Mouse (Mus musculus) thymus, adult 2 months (tissue): Measurements from ENCODE around the gene Sox18.

Experiments
- CTCF ChIP-seq: fragments of 200-500 bp; IDR thresholded peaks from 2 replicates; pipeline ENCODE4 v1.5.1; 2012; ENCODE audit warnings: mild to moderate bottlenecking, control low read depth, low read length, moderate library complexity, borderline replicate concordance; ENCODE audit not compliant: control insufficient read depth, poor library complexity, insufficient read depth; ENCODE audit errors: extremely low read depth
- POLR2A ChIP-seq: fragments of 200-500 bp; IDR thresholded peaks from 2 replicates; pipeline ENCODE4 v1.6.1; 2012; ENCODE audit warnings: mild to moderate bottlenecking, low read length, control low read depth, moderate library complexity; ENCODE audit not compliant: control insufficient read depth, poor library complexity, insufficient read depth; ENCODE audit errors: extremely low read depth

DNA sequence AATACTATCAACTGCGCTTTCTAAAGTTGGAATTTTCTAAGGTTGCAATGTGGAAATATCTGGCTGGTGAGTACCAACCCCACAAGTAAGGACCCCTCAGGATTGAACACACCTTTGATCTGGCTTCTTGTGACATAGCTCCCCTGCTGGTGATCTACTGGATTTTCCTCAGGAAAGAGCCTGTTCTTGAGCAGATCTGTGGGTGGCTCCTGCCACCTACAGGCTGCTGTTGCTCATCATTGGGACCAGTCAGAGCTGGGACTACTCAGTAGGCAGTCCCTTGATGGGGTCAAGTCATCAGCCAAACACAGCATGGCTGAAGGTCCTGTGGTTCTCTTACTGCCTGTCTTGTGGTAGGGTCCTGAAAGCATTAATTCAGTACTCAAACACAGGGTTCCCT is 7.3 kb upstream of the Sox18 start:
- TF ChIP-seq CTCF, result peak; percentile 77; the same call in 1 of the 2 replicates
- no peak for TF ChIP-seq POLR2A
